Mouse (Mus musculus) hindbrain, embryonic 11.5 days (tissue): ENCODE data around the gene Olfr1406. TPM values are rescaled to one million over a fixed set of nuclear protein-coding genes. Genes with fewer than 3 reads are reported as not detected.

Source experiments
- ATAC-seq: fragments of 200-750 bp; cut with Nextera tagmentation; 2 replicates; pipeline ENCODE4 v1.8.0; 2017; ENCODE audit warnings: mild to moderate bottlenecking, moderate TSS enrichment, moderate library complexity; ENCODE audit not compliant: low FRiP score
- DNase-seq: peaks from one replicate; pipeline ENCODE4 v3.0.0-alpha.2; 2015; ENCODE audit warnings: low spot score
- H3K27ac ChIP-seq: fragments of 300-500 bp; sonication (generic); 2 replicates; pipeline ENCODE4 v1.5.1; 2014; ENCODE audit warnings: mild to moderate bottlenecking, low read depth, low read length
- H3K27me3 ChIP-seq: fragments of 300-500 bp; sonication (generic); 2 replicates; pipeline ENCODE4 v1.6.1; 2014; ENCODE audit warnings: mild to moderate bottlenecking, low read length, moderate library complexity, mixed read lengths; ENCODE audit not compliant: control insufficient read depth, insufficient read depth
- H3K36me3 ChIP-seq: fragments of 300-500 bp; sonication (generic); 2 replicates; pipeline ENCODE4 v1.6.1; 2014; ENCODE audit warnings: mild to moderate bottlenecking, low read length, moderate library complexity, mixed read lengths; ENCODE audit not compliant: control insufficient read depth, insufficient read depth
- H3K4me1 ChIP-seq: fragments of 300-500 bp; sonication (generic); replicated peaks from 2 replicates; pipeline ENCODE4 v1.6.1; 2014; ENCODE audit warnings: low read length, mixed read lengths; ENCODE audit not compliant: control insufficient read depth, insufficient read depth
- H3K4me2 ChIP-seq: fragments of 300-500 bp; sonication (generic); replicated peaks from 2 replicates; pipeline ENCODE4 v1.6.1; 2014; ENCODE audit warnings: mild to moderate bottlenecking, low read depth, low read length
- H3K4me3 ChIP-seq: fragments of 300-500 bp; sonication (generic); 2 replicates; pipeline ENCODE4 v1.5.1; 2014; ENCODE audit warnings: low read depth, low read length
- H3K9ac ChIP-seq: fragments of 300-500 bp; sonication (generic); 2 replicates; pipeline ENCODE4 v1.6.1; 2014; ENCODE audit warnings: low read depth, low read length
- H3K9me3 ChIP-seq: fragments of 300-500 bp; sonication (generic); 2 replicates; pipeline ENCODE4 v1.6.1; 2016; ENCODE audit warnings: low read length; ENCODE audit not compliant: control insufficient read depth
- WGBS: fragments of 180-500 bp; shearing (Covaris S2); extraction: QIAGEN DNeasy Blood & Tissue Kit; methylation state at CpG from one replicate; pipeline ENCODE4 v1.1.7; 2014; 5-methylcytosine and 5-hydroxymethylcytosine counted together
- polyA plus RNA-seq: library from polyadenylated mRNA; unstranded; fragments of >200 nt; fragmentation: Nextera tagmentation; extraction: Ambion mirVana; gene quantifications from 2 replicates; pipeline ENCODE4 v1.2.1, GENCODE M21; 2014

Olfr1406 gene
- polyA plus RNA-seq, 1 experiment from 2014 or later, result not detected

- H3K27me3 ChIP-seq, result no peaks in the 10 kb centered on the region
- H3K27ac ChIP-seq, result no peak within 1 kb of the TSS
- H3K4me3 ChIP-seq, result no peak within 1 kb of the TSS
- no peak within 1 kb of the TSS for H3K4me2 ChIP-seq
- WGBS, result 73% methylated on average over 2 of the region's 2 CpGs
- ATAC-seq (no peak), DNase-seq (no peak)
- H3K4me1 ChIP-seq, result no peaks in the 10 kb centered on the region
- H3K9ac ChIP-seq, result no peak within 1 kb of the TSS
- no peaks in the 10 kb centered on the region for H3K9me3 ChIP-seq
- no peaks in the 10 kb centered on the region for H3K36me3 ChIP-seq
Observed at GRCm38 (mm10) chr1:173137274-173137673, 53.2 kb downstream of the Olfr1406 start, which contains the start of gene Olfr1408. Olfr1408 (minus strand) TSS chr1:173137374.

Other genes starting within 250 kb of the Olfr1406 start
- gene Olfr16, start 240.2 kb downstream of the Olfr1406 start, polyA plus RNA-seq, result not detected in 2 replicates
- not detected in 2 replicates for gene Olfr1408, start 53.3 kb downstream of the Olfr1406 start, polyA plus RNA-seq
- gene Olfr218, start 7.2 kb upstream of the Olfr1406 start, polyA plus RNA-seq, result not detected in 2 replicates
- gene Olfr1404, start 21.8 kb upstream of the Olfr1406 start, polyA plus RNA-seq, result not detected in 2 replicates
- not detected in 2 replicates for gene Fcer1a, start 36.6 kb upstream of the Olfr1406 start, polyA plus RNA-seq
- not detected in 2 replicates for gene Olfr418, start 75.4 kb upstream of the Olfr1406 start, polyA plus RNA-seq
- not detected in 2 replicates for gene Mptx2, start 87.1 kb upstream of the Olfr1406 start, polyA plus RNA-seq
- gene Ackr1, start 143.1 kb upstream of the Olfr1406 start, polyA plus RNA-seq, result 5.6 and 6.4 TPM in 2 replicates
- 3.0 and 4.1 TPM in 2 replicates for gene Aim2, start 160.2 kb upstream of the Olfr1406 start, polyA plus RNA-seq
- gene Cadm3, start 177.1 kb upstream of the Olfr1406 start, polyA plus RNA-seq, result 29.8 and 30.7 TPM in 2 replicates